Mouse (Mus musculus): ENCODE measurements around the gene Clec4b2. TPM values are rescaled to one million over a fixed set of nuclear protein-coding genes. Genes with fewer than 3 reads are reported as not detected.

Gene Clec4b2
- polyA plus RNA-seq, 1 experiment from 2014 or later: not detected

Other genes starting within 250 kb of the Clec4b2 start
- 0.79 and 1.5 TPM in 2 replicates for gene Clec4a3, start 220.4 kb upstream of the Clec4b2 start, polyA plus RNA-seq (2015; fragmentation: Nextera tagmentation; extraction: Ambion mirVana)
- not detected in 2 replicates for gene Clec4a4, start 182.5 kb upstream of the Clec4b2 start, polyA plus RNA-seq (2015; fragmentation: Nextera tagmentation; extraction: Ambion mirVana)
- not detected in 2 replicates for gene Clec4b1, start 122.9 kb upstream of the Clec4b2 start, polyA plus RNA-seq (2015; fragmentation: Nextera tagmentation; extraction: Ambion mirVana)
- 0.95 and 1.8 TPM in 2 replicates for gene Clec4a2, start 66.5 kb upstream of the Clec4b2 start, polyA plus RNA-seq (2015; fragmentation: Nextera tagmentation; extraction: Ambion mirVana)
- 0.29 and 0.49 TPM in 2 replicates for gene Clec4n, start 57.0 kb downstream of the Clec4b2 start, polyA plus RNA-seq (2015; fragmentation: Nextera tagmentation; extraction: Ambion mirVana)
- gene Clec4d, start 89.2 kb downstream of the Clec4b2 start, polyA plus RNA-seq (2015; fragmentation: Nextera tagmentation; extraction: Ambion mirVana): not detected in 2 replicates
- gene Clec4e, start 117.0 kb downstream of the Clec4b2 start, polyA plus RNA-seq (2015; fragmentation: Nextera tagmentation; extraction: Ambion mirVana): not detected in 2 replicates
- gene Vmn2r19, start 135.4 kb downstream of the Clec4b2 start, polyA plus RNA-seq (2015; fragmentation: Nextera tagmentation; extraction: Ambion mirVana): not detected in 2 replicates
- gene Vmn2r20, start 245.2 kb downstream of the Clec4b2 start, polyA plus RNA-seq (2015; fragmentation: Nextera tagmentation; extraction: Ambion mirVana): not detected in 2 replicates

All from forebrain, embryonic 16.5 days (tissue).